Mouse (Mus musculus) erythroblast, embryonic 14.5 days (primary cell): Measurements from ENCODE around the gene Arhgef15. TPM values are rescaled to one million over a fixed set of nuclear protein-coding genes. Genes with fewer than 3 reads are reported as not detected.
A peak's percentile ranks its signal among the peaks of the same experiment; 100 is the strongest.

Experiments
- H3K27me3 ChIP-seq: 2 replicates; pipeline ENCODE4 v1.6.1; 2012; ENCODE audit warnings: inconsistent platforms; ENCODE audit not compliant: control insufficient read depth
- H3K36me3 ChIP-seq: 2 replicates; pipeline ENCODE4 v1.6.1; 2012; ENCODE audit warnings: mild to moderate bottlenecking, inconsistent platforms; ENCODE audit not compliant: control insufficient read depth
- H3K4me1 ChIP-seq: 2 replicates; pipeline ENCODE4 v1.6.1; 2012; ENCODE audit warnings: inconsistent platforms; ENCODE audit not compliant: control insufficient read depth
- H3K4me3 ChIP-seq: replicated peaks from 2 replicates; pipeline ENCODE3; 2012; ENCODE audit warnings: moderate library complexity, mild to moderate bottlenecking, inconsistent platforms
- H3K9me3 ChIP-seq: 2 replicates; pipeline ENCODE4 v1.6.1; 2012; ENCODE audit warnings: low read length, inconsistent platforms, mixed read lengths; ENCODE audit not compliant: control insufficient read depth
- GATA1 ChIP-seq: IDR thresholded peaks from 2 replicates; pipeline ENCODE4 v1.6.1; 2012; ENCODE audit warnings: low read length, inconsistent platforms, mixed read lengths
- TAL1 ChIP-seq: IDR thresholded peaks from 3 replicates; pipeline ENCODE4 v1.6.1; 2012; ENCODE audit warnings: low read length, inconsistent platforms, mixed read lengths
- polyA plus RNA-seq: library from polyadenylated mRNA; stranded (reverse); fragments of >175 nt; gene quantifications from 2 replicates; pipeline ENCODE4 v1.2.3, GENCODE M21; 2012

Arhgef15 gene
- polyA plus RNA-seq, 1 experiment: not detected

DNA sequence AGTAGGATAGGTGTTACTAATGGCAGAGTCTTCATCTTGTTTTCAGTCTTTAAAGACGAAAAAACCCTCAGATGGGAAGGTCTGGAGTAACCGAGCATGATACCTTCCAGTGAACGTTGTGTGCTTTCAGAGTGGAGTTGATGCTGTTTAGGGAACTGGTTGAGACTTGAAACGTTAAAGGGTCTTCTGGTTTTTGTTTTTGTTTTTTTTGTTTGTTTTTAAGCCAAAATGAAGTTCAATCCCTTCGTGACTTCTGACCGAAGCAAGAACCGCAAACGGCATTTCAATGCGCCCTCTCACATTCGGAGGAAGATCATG lies 55.3 kb downstream of the Arhgef15 start:
- no peak for TF ChIP-seq GATA1
- TF ChIP-seq TAL1: no peak
- peaks cover 47% of the 10 kb centered on the region for H3K4me1 ChIP-seq
- peaks cover 3% of the 10 kb centered on the region for H3K27me3 ChIP-seq
- no peaks in the 10 kb centered on the region for H3K9me3 ChIP-seq
- peak overlapping the region; percentile 76 for H3K4me3 ChIP-seq
- peaks cover 46% of the 10 kb centered on the region for H3K36me3 ChIP-seq

DNA sequence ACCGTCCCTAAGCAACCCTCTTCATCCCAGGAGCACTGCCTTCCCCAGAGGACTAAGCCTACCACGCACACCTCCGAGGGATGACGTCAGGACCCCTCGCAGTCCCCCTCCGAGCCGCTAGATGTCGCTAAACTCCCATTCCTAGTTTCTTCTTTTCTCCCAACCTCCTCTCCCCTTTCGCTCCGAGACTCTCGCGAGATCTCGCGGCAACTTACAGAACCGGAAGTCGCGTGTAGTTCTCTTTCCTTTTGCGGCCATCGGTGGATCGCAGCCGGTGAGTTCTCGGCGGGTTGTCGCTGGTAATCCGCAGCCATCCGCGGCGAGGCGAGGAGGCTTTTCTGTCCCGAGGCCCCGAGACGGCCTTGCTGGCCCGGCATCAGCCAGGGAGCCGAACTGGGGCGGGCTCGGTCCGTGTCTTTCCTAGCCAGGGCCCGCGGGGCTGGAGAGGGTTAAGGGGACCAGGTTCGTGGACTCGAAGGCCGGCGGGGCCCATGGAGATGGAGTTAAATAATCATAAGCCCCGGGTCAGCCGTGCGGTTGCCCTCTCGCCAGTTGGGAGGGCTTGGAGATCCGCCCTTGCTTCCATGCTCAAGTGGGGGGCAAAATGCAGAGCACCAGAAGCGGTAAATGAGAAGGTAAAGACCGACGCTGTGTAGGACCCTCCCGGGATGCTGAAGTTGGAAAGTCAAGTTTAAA lies 55.8 kb downstream of the Arhgef15 start, which contains the start of gene Rpl26:
Gene Rpl26 (plus strand): TSS at position 233 of the 696 bp plus-strand sequence.
- TF ChIP-seq TAL1: no peak
- no peak for TF ChIP-seq GATA1
- peaks cover 51% of the 10 kb centered on the region for H3K4me1 ChIP-seq

DNA sequence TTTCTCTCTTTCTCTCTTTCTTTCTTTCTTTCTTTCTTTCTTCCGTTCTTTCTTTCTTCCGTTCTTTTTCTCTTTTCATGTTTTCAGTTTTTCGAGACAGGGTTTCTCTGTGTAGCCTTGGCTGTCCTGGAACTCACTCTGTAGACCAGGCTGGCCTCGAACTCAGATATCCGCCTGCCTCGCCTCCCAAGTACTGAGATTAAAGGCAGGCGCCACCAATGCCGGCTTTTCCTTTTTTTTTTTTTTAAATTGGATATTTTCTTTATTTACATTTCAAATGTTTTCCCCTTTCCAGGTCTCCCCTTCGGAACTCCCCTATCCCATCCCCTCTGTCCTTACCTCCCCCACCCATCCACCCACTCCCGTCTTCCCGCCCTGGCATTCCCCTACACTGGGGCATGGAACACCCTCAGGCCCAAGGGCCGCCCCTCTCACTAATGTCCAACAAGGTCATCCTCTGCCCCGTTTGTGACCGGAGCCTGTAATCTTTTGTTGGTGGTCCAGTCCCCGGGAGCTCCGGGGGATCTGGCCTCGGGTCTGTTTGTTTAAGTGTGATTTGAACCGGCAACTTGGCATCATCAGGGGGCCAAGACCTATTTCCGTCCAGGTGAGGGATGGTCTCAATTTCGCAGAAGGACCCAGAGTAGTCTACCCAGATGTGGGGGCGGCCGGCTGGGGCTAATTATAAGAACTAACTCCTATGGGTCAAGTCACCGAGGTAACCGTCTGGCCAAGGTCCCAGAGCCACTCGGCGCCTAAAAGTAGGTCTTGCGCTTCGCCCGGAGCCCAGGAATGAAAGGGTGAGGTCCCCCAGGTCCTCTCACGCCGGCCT lies 56.5 kb downstream of the Arhgef15 start:
- peaks cover 3% of the 10 kb centered on the region for H3K27me3 ChIP-seq
- H3K9me3 ChIP-seq: no peaks in the 10 kb centered on the region
- peaks cover 34% of the 10 kb centered on the region for H3K36me3 ChIP-seq
- H3K4me1 ChIP-seq: peaks cover 56% of the 10 kb centered on the region
- peak overlapping the region; percentile 76 for H3K4me3 ChIP-seq
- TF ChIP-seq GATA1 (no peak), TAL1 (no peak)

More for the DNA sequence above, 55.8 kb downstream of the Arhgef15 start, which contains the start of gene Rpl26:
- Histone ChIP-seq H3K9me3 (no peaks in the 10 kb centered on the region), H3K36me3 (peaks cover 41% of the 10 kb centered on the region), H3K27me3 (peaks cover 3% of the 10 kb centered on the region), H3K4me3 (peak within 1 kb of the TSS; percentile 76)

DNA sequence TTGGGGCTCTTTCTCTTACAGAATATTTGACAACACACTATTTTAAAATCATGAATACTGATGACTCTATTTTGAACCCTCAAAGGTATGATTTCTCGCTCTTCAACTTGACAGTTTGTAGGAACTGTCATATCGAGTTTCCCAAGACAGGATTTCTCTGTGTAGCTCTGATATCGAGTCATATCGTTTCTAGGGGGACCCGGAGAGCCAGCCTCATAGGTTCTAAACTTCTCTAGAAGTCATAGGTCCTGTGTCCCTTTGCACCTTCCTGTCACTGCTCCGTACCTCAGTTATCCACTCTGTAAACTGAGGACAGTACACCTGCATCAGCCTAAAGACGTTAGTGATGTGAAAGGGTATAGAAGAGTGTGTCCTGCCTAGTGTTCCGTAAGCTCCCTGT lies 57.5 kb downstream of the Arhgef15 start:
- TF ChIP-seq TAL1 (no peak), GATA1 (no peak)
- H3K9me3 ChIP-seq: no peaks in the 10 kb centered on the region
- peaks cover 59% of the 10 kb centered on the region for H3K4me1 ChIP-seq
- H3K27me3 ChIP-seq: peaks cover 3% of the 10 kb centered on the region
- peaks cover 26% of the 10 kb centered on the region for H3K36me3 ChIP-seq
- H3K4me3 ChIP-seq: no peak overlapping the region

DNA sequence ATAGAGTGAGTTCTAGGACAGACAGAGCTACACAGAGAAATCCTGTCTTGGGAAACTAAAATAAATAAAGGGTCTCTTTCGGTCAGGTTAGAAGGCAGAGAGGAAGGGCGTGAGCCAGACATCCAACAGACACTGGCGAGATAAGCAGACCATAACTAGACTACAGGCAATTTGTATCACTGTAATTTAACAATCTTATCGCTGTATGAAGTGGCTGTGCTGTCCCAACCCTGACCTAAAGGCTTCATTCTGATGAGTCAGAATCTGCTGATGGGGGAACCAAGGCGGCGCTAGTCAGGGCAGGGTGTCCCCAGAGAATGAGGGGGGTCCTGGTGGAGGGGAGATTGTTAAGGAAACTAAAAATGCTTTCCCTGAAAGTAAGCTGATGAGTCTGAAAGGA lies 58.5 kb downstream of the Arhgef15 start:
- no peak overlapping the region for H3K4me3 ChIP-seq
- peaks cover 3% of the 10 kb centered on the region for H3K27me3 ChIP-seq
- peaks cover 65% of the 10 kb centered on the region for H3K4me1 ChIP-seq
- no peak for TF ChIP-seq TAL1
- no peak for TF ChIP-seq GATA1
- no peaks in the 10 kb centered on the region for H3K9me3 ChIP-seq
- H3K36me3 ChIP-seq: peaks cover 16% of the 10 kb centered on the region

DNA sequence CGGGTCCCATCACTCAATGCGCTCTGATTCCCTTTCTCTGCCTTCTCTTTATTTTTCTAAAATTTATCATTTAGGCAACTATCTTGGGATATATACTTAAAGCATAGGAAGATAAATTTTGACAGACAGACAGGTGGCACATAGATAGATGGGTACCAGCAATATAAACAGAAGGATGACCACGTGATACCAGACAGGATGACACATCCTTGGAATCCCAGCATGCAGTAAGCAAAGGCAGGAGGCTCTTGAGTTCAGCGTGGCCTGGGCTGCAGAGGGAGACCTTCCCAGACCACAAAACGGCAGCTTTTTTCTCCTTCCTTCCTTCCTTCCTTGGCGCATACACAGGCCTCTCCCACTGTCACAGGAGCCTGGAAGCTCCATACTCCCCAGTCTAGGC lies 59.4 kb downstream of the Arhgef15 start:
- Histone ChIP-seq H3K27me3 (peaks cover 3% of the 10 kb centered on the region), H3K36me3 (peaks cover 6% of the 10 kb centered on the region), H3K4me3 (no peak overlapping the region), H3K9me3 (no peaks in the 10 kb centered on the region), H3K4me1 (peaks cover 71% of the 10 kb centered on the region)
- TF ChIP-seq TAL1: no peak
- TF ChIP-seq GATA1: no peak

DNA sequence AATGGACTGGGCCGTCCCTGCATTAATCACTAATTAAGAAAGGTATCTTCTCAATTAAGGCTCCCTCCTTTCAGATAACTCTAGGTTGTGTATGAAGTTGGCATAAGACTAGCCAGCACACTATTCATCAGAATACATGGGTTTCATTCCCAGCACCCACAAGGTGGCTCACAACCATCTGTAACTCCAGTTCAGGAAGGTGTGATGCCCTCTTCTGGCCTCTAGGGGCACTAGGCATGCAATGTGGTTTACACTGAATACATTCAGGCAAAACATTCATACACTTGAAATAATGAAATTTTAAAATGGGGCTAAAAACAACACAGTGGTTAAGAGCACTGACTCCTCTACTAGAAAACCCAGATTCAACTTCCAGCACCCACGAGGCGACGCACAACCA lies 60.2 kb downstream of the Arhgef15 start:
- TF ChIP-seq TAL1: no peak
- no peak for TF ChIP-seq GATA1

DNA sequence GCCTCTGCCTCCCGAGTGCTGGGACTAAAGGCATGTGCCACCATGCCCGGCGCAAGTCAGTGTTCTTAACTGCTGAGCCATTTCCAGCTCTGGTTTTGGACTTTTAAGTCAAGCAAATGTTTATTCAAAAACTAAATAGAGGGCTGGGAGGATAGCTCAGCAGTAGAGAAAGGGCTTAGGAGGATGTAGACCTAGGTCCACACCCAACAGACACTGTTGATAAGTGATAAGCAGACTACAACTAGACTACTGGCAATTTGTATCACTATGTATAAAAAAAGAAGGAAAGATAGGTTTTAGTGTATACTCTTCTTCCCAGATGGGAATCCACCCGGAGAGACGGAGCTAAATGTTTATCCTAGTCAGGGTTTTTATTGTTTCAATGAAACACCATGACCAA lies 61.0 kb downstream of the Arhgef15 start:
- H3K27me3 ChIP-seq: peaks cover 3% of the 10 kb centered on the region
- H3K9me3 ChIP-seq: no peaks in the 10 kb centered on the region
- no peaks in the 10 kb centered on the region for H3K36me3 ChIP-seq
- TF ChIP-seq TAL1 (no peak), GATA1 (no peak)
- H3K4me1 ChIP-seq: peaks cover 75% of the 10 kb centered on the region
- no peak overlapping the region for H3K4me3 ChIP-seq

More for the DNA sequence above, 60.2 kb downstream of the Arhgef15 start:
- Histone ChIP-seq H3K4me3 (no peak overlapping the region), H3K27me3 (peaks cover 3% of the 10 kb centered on the region), H3K36me3 (no peaks in the 10 kb centered on the region), H3K9me3 (no peaks in the 10 kb centered on the region), H3K4me1 (peaks cover 71% of the 10 kb centered on the region)

DNA sequence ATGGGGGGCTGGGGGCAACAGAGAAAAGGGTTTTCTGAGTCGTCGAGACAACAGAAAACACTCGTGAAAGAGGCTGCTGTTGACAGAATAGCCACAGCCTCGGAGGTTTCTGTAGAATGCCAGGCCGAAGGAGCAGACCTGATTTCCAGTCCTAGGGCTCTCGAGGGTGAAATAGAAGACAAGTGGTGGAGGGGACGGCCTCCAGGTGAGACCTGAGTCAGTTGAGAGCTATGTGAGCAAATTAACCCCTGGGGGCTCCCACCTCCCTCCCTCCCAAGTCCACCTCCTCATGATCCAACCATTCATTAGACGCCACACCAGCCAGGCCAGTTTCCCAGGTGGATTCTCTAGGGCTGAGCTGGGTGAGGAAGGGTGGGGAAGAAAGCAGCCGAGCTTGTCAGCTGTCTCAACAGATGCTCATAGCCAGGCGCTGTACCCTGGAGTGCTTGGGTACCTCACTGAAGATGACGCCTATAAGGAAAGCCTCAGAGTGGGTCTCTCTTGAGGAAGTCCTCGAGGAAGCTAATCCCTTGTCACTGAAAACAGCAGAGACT lies 63.3 kb downstream of the Arhgef15 start:
- no peak for TF ChIP-seq TAL1
- TF ChIP-seq GATA1: no peak
- Histone ChIP-seq H3K9me3 (no peaks in the 10 kb centered on the region), H3K4me1 (peaks cover 65% of the 10 kb centered on the region), H3K4me3 (no peak overlapping the region), H3K27me3 (no peaks in the 10 kb centered on the region), H3K36me3 (no peaks in the 10 kb centered on the region)

Other genes starting within 250 kb of the Arhgef15 start
- 6.3 and 6.6 TPM in 2 replicates for gene Ndel1, start 85.6 kb downstream of the Arhgef15 start, polyA plus RNA-seq
- gene Rnf222, start 68.9 kb downstream of the Arhgef15 start, polyA plus RNA-seq: 0.01 TPM in 1 of 2 replicates, not detected in the other
- 7.0 and 11.1 TPM in 2 replicates for gene Rpl26, start 55.9 kb downstream of the Arhgef15 start, polyA plus RNA-seq
- gene Odf4, start 30.4 kb downstream of the Arhgef15 start, polyA plus RNA-seq: not detected in 2 replicates
- gene Slc25a35, start 10.7 kb upstream of the Arhgef15 start, polyA plus RNA-seq: not detected in 2 replicates
- gene Rangrf, start 17.7 kb upstream of the Arhgef15 start, polyA plus RNA-seq: 0.13 and 0.15 TPM in 2 replicates
- 0.78 and 0.81 TPM in 2 replicates for gene Pfas, start 51.0 kb upstream of the Arhgef15 start, polyA plus RNA-seq
- 13.5 and 27.1 TPM in 2 replicates for gene Ctc1, start 58.4 kb upstream of the Arhgef15 start, polyA plus RNA-seq
- 20.3 and 26.6 TPM in 2 replicates for gene Aurkb, start 88.2 kb upstream of the Arhgef15 start, polyA plus RNA-seq
- 2.0 and 2.4 TPM in 2 replicates for gene Borcs6, start 102.2 kb upstream of the Arhgef15 start, polyA plus RNA-seq
- 10.0 and 12.3 TPM in 2 replicates for gene Tmem107, start 113.3 kb upstream of the Arhgef15 start, polyA plus RNA-seq
- 7.9 and 9.1 TPM in 2 replicates for gene Vamp2, start 131.0 kb upstream of the Arhgef15 start, polyA plus RNA-seq
- 1.4 and 1.5 TPM in 2 replicates for gene Per1, start 137.7 kb upstream of the Arhgef15 start, polyA plus RNA-seq
- gene Hes7, start 162.9 kb upstream of the Arhgef15 start, polyA plus RNA-seq: 0.05 TPM in 1 of 2 replicates, not detected in the other
- not detected in 2 replicates for gene 9130213A22Rik, start 165.1 kb upstream of the Arhgef15 start, polyA plus RNA-seq
- gene Aloxe3, start 168.4 kb upstream of the Arhgef15 start, polyA plus RNA-seq: 0.01 TPM in 1 of 2 replicates, not detected in the other
- not detected in 2 replicates for gene Alox12b, start 199.5 kb upstream of the Arhgef15 start, polyA plus RNA-seq
- gene Alox8, start 240.4 kb upstream of the Arhgef15 start, polyA plus RNA-seq: not detected in 2 replicates